Mouse (Mus musculus) gastrocnemius, adult 2 months (tissue): ENCODE measurements around the gene Efhc2. TPM values are rescaled to one million over a fixed set of nuclear protein-coding genes. Genes with fewer than 3 reads are reported as not detected.

Experiments
- DNase-seq: peaks from one replicate; pipeline ENCODE4 v3.0.0; 2022
- H3K27ac ChIP-seq: fragments of 200-600 bp; 2 replicates; pipeline ENCODE4 v1.8.1; 2022; ENCODE audit warnings: mild to moderate bottlenecking
- H3K4me3 ChIP-seq: fragments of 200-600 bp; 2 replicates; pipeline ENCODE4 v1.8.1; 2022; ENCODE audit warnings: mild to moderate bottlenecking, moderate library complexity
- CTCF ChIP-seq: fragments of 200-600 bp; IDR thresholded peaks from 2 replicates; pipeline ENCODE4 v1.8.1; 2022; ENCODE audit warnings: antibody characterized with exemption, mild to moderate bottlenecking, moderate library complexity
- intact Hi-C: fragments of 180-260 bp; cut with DNase I; formaldehyde crosslinking; loops from one replicate; pipeline ENCODE4 v1.15.1; 2025
- long read RNA-seq, 2 experiments: library from polyadenylated mRNA; stranded (forward); transcript quantifications; one replicate each; pipeline ENCODE4 v2.0.0; 2021
- total RNA-seq, 2 experiments: library from RNA; stranded (reverse); gene quantifications; 2 replicates each; pipeline ENCODE4 v1.2.3; 2021

Efhc2 gene
- total RNA-seq = under 1 TPM; 0.15 to 0.17 TPM
- long read RNA-seq, experiment 1 = 0 reads
- long read RNA-seq, experiment 2 = 0 reads

GRCm38 (mm10) chrX:17319126-17319583 is at the start of gene Efhc2:
Efhc2 (minus strand) TSS chrX:17319368.
- Histone ChIP-seq H3K4me3 (peak within 1 kb of the TSS; percentile 59), H3K27ac (no peak within 1 kb of the TSS)
- TF ChIP-seq CTCF = no peak
- intact Hi-C loops = no loop called here
- no peak for DNase-seq

- no peak for TF ChIP-seq CTCF
- DNase-seq = no peak
- intact Hi-C loops = no loop called here
- Histone ChIP-seq H3K27ac (no peak overlapping the region), H3K4me3 (no peak overlapping the region)
Measured at GRCm38 (mm10) chrX:17365114-17365513, 45.9 kb upstream of the Efhc2 start.

GRCm38 (mm10) chrX:17300349-17300880 is 18.8 kb downstream of the Efhc2 start:
- intact Hi-C loops = no loop called here
- Histone ChIP-seq H3K27ac (no peak overlapping the region), H3K4me3 (no peak overlapping the region)
- DNase-seq = no peak
- no peak for TF ChIP-seq CTCF

DNA sequence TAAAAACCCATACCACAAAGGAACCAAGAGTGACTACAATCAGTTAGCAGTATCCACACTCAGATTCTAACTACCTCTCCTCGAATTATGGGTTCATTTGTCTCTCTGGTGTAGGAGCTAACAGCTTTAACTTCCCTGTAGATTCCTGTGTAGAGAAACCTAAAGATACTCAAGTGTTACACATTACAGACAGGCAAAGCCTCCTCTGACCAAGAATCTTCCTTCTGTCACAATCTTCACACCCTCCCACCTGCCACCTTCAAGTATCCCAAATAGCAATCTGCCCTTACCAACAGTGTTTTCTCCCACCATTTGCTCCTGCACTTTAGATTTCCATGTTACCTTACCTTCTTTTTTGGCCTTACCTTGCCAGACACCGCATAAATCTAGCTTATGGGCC is 35.3 kb downstream of the Efhc2 start:
- intact Hi-C loops = no loop called here
- Histone ChIP-seq H3K4me3 (no peak overlapping the region), H3K27ac (no peak overlapping the region)
- no peak for TF ChIP-seq CTCF
- DNase-seq = no peak

GRCm38 (mm10) chrX:17225141-17225540 is 94.0 kb downstream of the Efhc2 start:
- TF ChIP-seq CTCF = no peak
- H3K27ac ChIP-seq = no peak overlapping the region
- no peak overlapping the region for H3K4me3 ChIP-seq
- intact Hi-C loops = no loop called here
- no peak for DNase-seq

GRCm38 (mm10) chrX:17217451-17217850 is 101.7 kb downstream of the Efhc2 start:
- intact Hi-C loops = no loop called here

DNA sequence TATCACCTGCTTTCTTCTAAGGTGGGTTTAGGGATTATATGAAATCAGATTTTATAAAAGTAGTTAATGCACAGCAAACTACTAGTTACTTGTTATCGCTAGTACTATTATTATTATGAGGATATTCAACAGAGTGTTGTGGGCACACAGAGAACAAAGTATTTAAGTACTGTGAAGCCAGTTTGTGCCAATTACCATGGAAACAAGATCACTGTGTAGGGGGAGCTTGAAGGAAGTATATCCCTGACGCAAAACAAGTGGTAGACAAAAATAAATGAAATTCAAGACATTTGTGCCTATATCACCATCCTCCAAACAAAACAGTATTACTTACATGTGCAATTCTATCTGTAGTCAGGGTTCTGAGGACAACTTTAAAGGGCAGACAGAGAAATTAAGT is 105.7 kb downstream of the Efhc2 start:
- intact Hi-C loops = no loop called here

More at GRCm38 (mm10) chrX:17217451-17217850, 101.7 kb downstream of the Efhc2 start:
- TF ChIP-seq CTCF = peak; percentile 37; the same call in 1 of the 2 replicates
- Histone ChIP-seq H3K4me3 (no peak overlapping the region), H3K27ac (no peak overlapping the region)
- no peak for DNase-seq

DNA sequence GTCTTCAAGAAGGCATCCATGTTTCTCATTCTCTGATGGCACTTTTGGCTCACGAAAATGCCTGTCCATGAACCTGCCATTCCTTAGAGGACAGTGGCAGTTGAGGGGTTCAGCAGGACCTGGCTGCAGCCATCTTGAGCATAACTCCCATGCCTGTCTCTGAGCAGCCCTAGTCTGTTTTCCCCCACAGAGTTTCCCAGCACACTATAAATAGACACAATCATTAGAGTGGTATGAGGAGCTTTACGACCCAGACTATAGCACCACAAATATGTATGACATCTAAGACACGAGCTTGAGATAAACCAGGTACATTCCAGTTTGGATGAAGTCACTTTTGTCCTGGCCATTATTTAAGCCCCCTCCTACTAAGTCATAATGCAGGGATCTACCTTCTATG is 143.4 kb downstream of the Efhc2 start:
- no peak for TF ChIP-seq CTCF
- H3K27ac ChIP-seq = no peak overlapping the region
- no peak overlapping the region for H3K4me3 ChIP-seq
- DNase-seq = no peak
- intact Hi-C loops = no loop called here

More for the DNA sequence above, 105.7 kb downstream of the Efhc2 start:
- no peak overlapping the region for H3K4me3 ChIP-seq
- H3K27ac ChIP-seq = no peak overlapping the region
- DNase-seq = no peak
- no peak for TF ChIP-seq CTCF

DNA sequence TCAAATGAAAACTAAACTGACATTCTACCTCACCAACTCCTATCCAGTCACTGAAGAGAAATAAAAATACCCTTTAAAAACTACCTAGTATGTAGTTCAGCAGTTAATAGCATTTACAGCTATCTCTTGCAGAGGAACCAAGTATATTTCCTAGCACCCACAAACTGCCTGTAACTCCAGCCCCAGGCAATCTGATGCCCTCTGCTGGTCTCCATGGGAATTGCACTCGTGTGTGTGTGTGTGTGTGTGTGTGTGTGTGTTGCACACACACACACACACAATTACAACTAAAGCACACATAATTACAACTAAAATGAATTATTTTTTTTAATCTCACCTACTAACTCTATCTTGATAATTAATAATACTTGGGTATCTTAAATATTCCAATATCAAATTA is 153.5 kb downstream of the Efhc2 start:
- no peak overlapping the region for H3K27ac ChIP-seq
- intact Hi-C loops = no loop called here
- DNase-seq = no peak
- peak; percentile 28; the same call in 1 of the 2 replicates for TF ChIP-seq CTCF
- no peak overlapping the region for H3K4me3 ChIP-seq
